Comparison of ENCODE assay signal across 8 mouse cellular contexts in the genomic region with DNA sequence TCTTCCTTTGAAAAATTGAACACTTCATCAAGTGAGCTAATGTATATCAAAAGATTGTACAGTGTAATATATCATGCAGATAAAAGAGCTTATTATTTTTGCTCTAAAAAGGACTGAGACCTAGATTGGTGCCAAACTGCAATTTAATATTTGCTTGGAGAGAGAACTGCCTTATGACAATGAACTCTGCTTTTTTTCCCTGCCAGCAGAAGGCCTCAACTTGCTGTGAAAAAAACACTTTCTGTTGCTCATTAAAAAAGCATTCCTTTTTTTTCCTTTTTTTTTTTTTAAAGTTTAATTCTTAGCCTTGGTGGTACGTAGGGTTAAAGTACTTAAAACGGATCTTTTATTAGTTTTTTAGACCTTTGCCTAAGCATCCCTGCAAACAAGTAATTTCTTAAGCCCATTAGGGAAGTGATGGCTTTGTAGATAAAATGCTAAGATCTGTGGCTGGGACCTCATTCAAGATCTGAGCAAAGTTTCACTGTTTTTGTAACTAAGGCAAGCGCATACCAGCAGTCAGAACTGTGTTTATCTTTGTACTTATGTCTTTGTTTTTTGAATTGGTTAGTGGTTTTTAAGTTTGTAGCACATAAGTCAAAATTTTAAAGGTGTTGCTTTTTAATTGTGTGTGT. TPM values are rescaled to one million over a fixed set of nuclear protein-coding genes. Genes with fewer than 3 reads are reported as not detected.
DNase-seq lines count a peak whose midpoint lies in the region; ATAC-seq and TF ChIP-seq lines count a peak whose summit lies in the region.

No protein-coding gene starts in this region.

- no peak overlapping the region for H3K27ac ChIP-seq in kidney, postnatal 0 days
- no peak overlapping the region for H3K27ac ChIP-seq in embryonic facial prominence, embryonic 10.5 days (replicated peaks)
- H3K27ac ChIP-seq in intestine, embryonic 15.5 days = no peak overlapping the region
- H3K27ac ChIP-seq in neural tube, embryonic 12.5 days = no peak overlapping the region

- DNase-seq in kidney, postnatal 0 days (ENCODE audit: low spot score) = peak; percentile 47
- no peak for DNase-seq in kidney, postnatal 14 days
- no peak for DNase-seq in embryonic facial prominence, embryonic 10.5 days (ENCODE audit: low spot score)
- no peak for DNase-seq in thymus, postnatal 14 days
- no peak for DNase-seq in thymus, postnatal 10 days (ENCODE audit: low spot score in 2 of 2)
- no peak for DNase-seq in cerebellum, postnatal 25 days

- no peaks in the 10 kb centered on the region for H3K27me3 ChIP-seq in kidney, postnatal 0 days (ENCODE audit: insufficient read depth, low read length)
- H3K27me3 ChIP-seq in embryonic facial prominence, embryonic 10.5 days (replicated peaks; ENCODE audit: low read depth, poor library complexity, severe bottlenecking) = peaks cover 11% of the 10 kb centered on the region
- 0 out of 2 replicates have a peak, but pooled peaks cover 2% of the 10 kb centered on the region for H3K27me3 ChIP-seq in intestine, embryonic 15.5 days (replicated peaks)
- H3K27me3 ChIP-seq in neural tube, embryonic 12.5 days (replicated peaks) = no peaks in the 10 kb centered on the region

- peaks cover 3% of the 10 kb centered on the region; the same call in 1 of the 2 replicates for H3K4me1 ChIP-seq in kidney, postnatal 0 days (replicated peaks; ENCODE audit: insufficient read depth, low read length)
- peaks cover 23% of the 10 kb centered on the region for H3K4me1 ChIP-seq in embryonic facial prominence, embryonic 10.5 days
- no peaks in the 10 kb centered on the region; the same call in 1 of the 2 replicates for H3K4me1 ChIP-seq in intestine, embryonic 15.5 days (replicated peaks)
- peaks cover 18% of the 10 kb centered on the region; the same call in 1 of the 2 replicates for H3K4me1 ChIP-seq in neural tube, embryonic 12.5 days

- peak overlapping the region; percentile 57 for H3K4me2 ChIP-seq in kidney, postnatal 0 days (ENCODE audit: low read length)
- peak overlapping the region; percentile 74 for H3K4me2 ChIP-seq in intestine, embryonic 15.5 days (replicated peaks)
- peak overlapping the region; percentile 73 for H3K4me2 ChIP-seq in neural tube, embryonic 12.5 days (replicated peaks)

- H3K36me3 ChIP-seq in kidney, postnatal 0 days (ENCODE audit: insufficient read depth, low read length) = no peaks in the 10 kb centered on the region
- H3K36me3 ChIP-seq in embryonic facial prominence, embryonic 10.5 days (replicated peaks) = no peaks in the 10 kb centered on the region
- H3K36me3 ChIP-seq in intestine, embryonic 15.5 days = no peaks in the 10 kb centered on the region
- no peaks in the 10 kb centered on the region for H3K36me3 ChIP-seq in neural tube, embryonic 12.5 days

- no peak overlapping the region for H3K9ac ChIP-seq in kidney, postnatal 0 days (ENCODE audit: low read depth, low read length)
- no peak overlapping the region for H3K9ac ChIP-seq in intestine, embryonic 15.5 days
- peak overlapping the region; percentile 99; the same call in 1 of the 2 replicates for H3K9ac ChIP-seq in neural tube, embryonic 12.5 days

- ATAC-seq in kidney, postnatal 0 days (replicated peaks; ENCODE audit: low FRiP score, low read depth) = no peak
- ATAC-seq in intestine, embryonic 15.5 days = no peak
- ATAC-seq in neural tube, embryonic 12.5 days (ENCODE audit: low FRiP score, low read depth) = no peak

- H3K4me3 ChIP-seq in kidney, postnatal 0 days (replicated peaks; ENCODE audit: low read depth, low read length) = peak overlapping the region; percentile 97; the same call in 1 of the 2 replicates
- peak overlapping the region; percentile 99 for H3K4me3 ChIP-seq in embryonic facial prominence, embryonic 10.5 days
- H3K4me3 ChIP-seq in intestine, embryonic 15.5 days (replicated peaks) = peak overlapping the region; percentile 94; the same call in 1 of the 2 replicates
- peak overlapping the region; percentile 99; the same call in 1 of the 2 replicates for H3K4me3 ChIP-seq in neural tube, embryonic 12.5 days

- TF ChIP-seq CTCF in kidney, postnatal 0 days (IDR thresholded peaks at IDR 0.05; ENCODE audit: low read depth) = no peak

- H3K9me3 ChIP-seq in kidney, postnatal 0 days (replicated peaks; ENCODE audit: low read length) = no peaks in the 10 kb centered on the region
- H3K9me3 ChIP-seq in embryonic facial prominence, embryonic 10.5 days = no peaks in the 10 kb centered on the region
- no peaks in the 10 kb centered on the region for H3K9me3 ChIP-seq in intestine, embryonic 15.5 days
- no peaks in the 10 kb centered on the region for H3K9me3 ChIP-seq in neural tube, embryonic 12.5 days

- WGBS in kidney, postnatal 0 days = 36% methylated on average over 3 of the region's 3 CpGs
- 60% methylated on average over 3 of the region's 3 CpGs for WGBS in embryonic facial prominence, embryonic 10.5 days
- 48% methylated on average over 3 of the region's 3 CpGs for WGBS in intestine, embryonic 15.5 days
- 62% methylated on average over 3 of the region's 3 CpGs for WGBS in neural tube, embryonic 12.5 days

RNA-seq across cellular contexts. Expression of a gene that starts 1.7 kb away (rescaled TPM):
- 26.1 and 30.8 TPM in 2 replicates for polyA plus RNA-seq in kidney, postnatal 0 days (2015; fragmentation: Nextera tagmentation; extraction: Ambion mirVana)
- polyA plus RNA-seq in embryonic facial prominence, embryonic 10.5 days (2016; fragmentation: Nextera tagmentation; extraction: Ambion mirVana) = 34.7 and 40.8 TPM in 2 replicates
- polyA plus RNA-seq in intestine, embryonic 15.5 days (2015; fragmentation: Nextera tagmentation; extraction: Ambion mirVana) = 27.5 and 29.1 TPM in 2 replicates
- 82.6 and 90.0 TPM in 2 replicates for polyA plus RNA-seq in neural tube, embryonic 12.5 days (2016; fragmentation: Nextera tagmentation; extraction: Ambion mirVana)
